Mouse (Mus musculus) heart, adult 2 months (tissue): ENCODE results near the gene Fbxl22. TPM values are rescaled to one million over a fixed set of nuclear protein-coding genes. Genes with fewer than 3 reads are reported as not detected.

ENCODE experiments used
- DNase-seq, 2 experiments: peaks; one replicate each; pipeline ENCODE4 v3.0.0; 2021
- H3K27ac ChIP-seq: fragments of 200-600 bp; 2 replicates; pipeline ENCODE4 v1.8.1; 2022
- H3K27me3 ChIP-seq: fragments of 200-500 bp; 2 replicates; pipeline ENCODE4 v1.6.1; 2012; ENCODE audit warnings: mild to moderate bottlenecking, low read length, inconsistent platforms, mixed read lengths; ENCODE audit not compliant: control insufficient read depth, insufficient read depth
- H3K36me3 ChIP-seq: fragments of 200-500 bp; 2 replicates; pipeline ENCODE4 v1.6.1; 2012; ENCODE audit warnings: low read length, inconsistent platforms; ENCODE audit not compliant: control insufficient read depth, insufficient read depth
- H3K4me1 ChIP-seq: fragments of 200-500 bp; 2 replicates; pipeline ENCODE4 v1.6.1; 2011; ENCODE audit warnings: low read length; ENCODE audit not compliant: control insufficient read depth, insufficient read depth
- H3K4me3 ChIP-seq: fragments of 200-600 bp; 2 replicates; pipeline ENCODE4 v1.8.1; 2022
- H3K79me2 ChIP-seq: fragments of 200-500 bp; replicated peaks from 2 replicates; pipeline ENCODE4 v1.6.1; 2012; ENCODE audit warnings: mild to moderate bottlenecking, inconsistent platforms, low read length, moderate library complexity, mixed read lengths; ENCODE audit not compliant: control insufficient read depth, insufficient read depth
- H3K9ac ChIP-seq: fragments of 200-500 bp; 2 replicates; pipeline ENCODE4 v1.6.1; 2012; ENCODE audit warnings: low read depth, mild to moderate bottlenecking, control low read depth, inconsistent platforms, low read length, mixed read lengths
- CTCF ChIP-seq: fragments of 200-600 bp; IDR thresholded peaks from 2 replicates; pipeline ENCODE4 v1.8.1; 2022; ENCODE audit warnings: antibody characterized with exemption, mild to moderate bottlenecking, moderate library complexity
- EP300 ChIP-seq: fragments of 200-500 bp; IDR thresholded peaks from 2 replicates; pipeline ENCODE4 v1.6.1; 2011; ENCODE audit warnings: low read depth, low read length, control low read depth; ENCODE audit not compliant: insufficient read depth
- POLR2A ChIP-seq: fragments of 200-500 bp; IDR thresholded peaks from 2 replicates; pipeline ENCODE4 v1.6.1; 2011; ENCODE audit warnings: mild to moderate bottlenecking, low read depth, low read length, control low read depth; ENCODE audit not compliant: insufficient read depth
- WGBS: fragments of 180-500 bp; shearing (Covaris S2); methylation state at CpG from one replicate; pipeline ENCODE4 v1.1.7; 2018; 5-methylcytosine and 5-hydroxymethylcytosine counted together
- intact Hi-C: fragments of 180-260 bp; cut with DNase I; formaldehyde crosslinking; loops from one replicate; pipeline ENCODE4 v1.15.1; 2025
- polyA plus RNA-seq: library from polyadenylated mRNA; depleted of rRNA; stranded (reverse); fragments of >200 nt; gene quantifications from 2 replicates; pipeline ENCODE4 v1.2.3, GENCODE M21; 2012
- total RNA-seq, 2 experiments: library from RNA; stranded (reverse); gene quantifications; 2 replicates each; pipeline ENCODE4 v1.2.3; 2021

Fbxl22 gene
- total and polyA plus RNA-seq, 3 experiments = 24.7 to 71.4 (median 32.5) TPM

DNA sequence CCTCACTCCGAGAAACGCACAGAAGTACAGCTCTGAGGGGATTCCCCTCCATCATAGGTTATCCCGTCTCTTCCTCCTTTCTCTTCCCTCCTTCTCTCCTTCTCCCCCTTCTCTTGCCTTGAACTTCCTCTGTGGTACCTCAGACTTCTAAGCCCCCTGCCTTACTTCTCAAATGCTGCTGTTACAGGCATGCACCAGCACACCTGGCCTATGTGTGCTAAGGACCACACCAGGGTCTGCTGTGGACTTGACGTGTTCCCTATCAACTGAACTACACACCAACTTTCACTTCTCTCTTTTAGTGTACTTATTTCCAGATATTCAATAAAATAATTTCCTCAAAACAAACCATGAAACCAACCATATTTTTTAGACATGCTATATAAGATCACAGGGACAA lies 28.4 kb upstream of the Fbxl22 start:
- H3K79me2 ChIP-seq = no peaks in the 10 kb centered on the region
- H3K4me1 ChIP-seq = no peaks in the 10 kb centered on the region
- no peak for TF ChIP-seq CTCF
- no peak for TF ChIP-seq EP300
- TF ChIP-seq POLR2A = no peak
- intact Hi-C loops = no loop called here
- H3K27ac ChIP-seq = no peak overlapping the region
- H3K9ac ChIP-seq = no peak overlapping the region
- no peak for DNase-seq
- H3K4me3 ChIP-seq = no peak overlapping the region
- no peaks in the 10 kb centered on the region for H3K27me3 ChIP-seq
- WGBS = 85% methylated on average over 4 of the region's 4 CpGs
- peaks cover 7% of the 10 kb centered on the region for H3K36me3 ChIP-seq

DNA sequence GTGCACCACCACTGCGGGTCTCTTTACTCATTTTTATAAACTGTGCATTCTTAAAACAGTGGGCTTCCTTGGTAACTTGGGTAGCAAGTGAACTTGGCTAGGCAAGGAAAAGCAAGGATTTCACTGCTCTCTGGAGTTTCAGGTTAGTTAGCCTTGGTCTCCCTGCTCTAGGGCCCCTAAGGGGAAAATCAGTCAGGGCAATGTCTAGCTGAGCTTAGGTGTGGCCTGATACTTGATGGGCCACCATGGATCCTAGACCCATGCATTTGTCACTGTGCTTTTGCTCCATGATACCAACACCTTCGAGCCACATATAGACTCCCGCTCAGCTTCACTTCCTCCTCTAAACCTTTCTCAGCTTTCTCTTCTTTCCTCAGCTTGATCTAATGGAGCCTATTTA lies 7.2 kb upstream of the Fbxl22 start:
- H3K4me3 ChIP-seq = no peak overlapping the region
- no peak overlapping the region for H3K27ac ChIP-seq
- TF ChIP-seq CTCF (no peak), POLR2A (no peak), EP300 (no peak)
- H3K79me2 ChIP-seq = no peaks in the 10 kb centered on the region
- no peaks in the 10 kb centered on the region for H3K27me3 ChIP-seq
- intact Hi-C loops = no loop called here
- WGBS = over 99% methylated on average over 3 of the region's 3 CpGs
- H3K9ac ChIP-seq = no peak overlapping the region
- H3K4me1 ChIP-seq = no peaks in the 10 kb centered on the region
- DNase-seq = no peak
- H3K36me3 ChIP-seq = peaks cover 2% of the 10 kb centered on the region; the same call in 1 of the 2 replicates

DNA sequence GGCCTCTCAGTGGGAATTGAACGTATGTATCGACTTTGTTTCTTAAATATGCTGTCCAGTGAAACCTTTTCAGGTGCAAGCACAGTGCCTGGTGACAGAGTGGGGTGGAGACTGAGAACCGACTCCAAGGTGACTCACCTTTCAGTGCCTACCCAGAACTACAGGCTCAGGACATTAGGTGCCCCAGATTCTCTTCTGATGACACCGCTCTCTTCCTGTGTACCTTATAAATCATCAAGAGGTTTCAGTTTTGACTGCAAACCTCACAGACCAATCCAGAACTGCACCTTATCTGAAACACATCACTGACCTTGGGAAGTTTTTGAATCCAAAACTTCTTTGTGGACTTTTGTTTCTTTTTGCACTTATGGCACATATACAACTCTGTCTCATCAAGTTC lies 5.9 kb upstream of the Fbxl22 start:
- H3K27ac ChIP-seq = no peak overlapping the region
- no peak for DNase-seq
- H3K4me1 ChIP-seq = no peaks in the 10 kb centered on the region
- WGBS = 94% methylated on average over 4 of the region's 4 CpGs
- H3K4me3 ChIP-seq = no peak overlapping the region
- H3K79me2 ChIP-seq = no peaks in the 10 kb centered on the region
- intact Hi-C loops = no loop called here
- H3K27me3 ChIP-seq = no peaks in the 10 kb centered on the region
- H3K36me3 ChIP-seq = peaks cover 2% of the 10 kb centered on the region; the same call in 1 of the 2 replicates
- TF ChIP-seq POLR2A (no peak), EP300 (no peak), CTCF (no peak)
- H3K9ac ChIP-seq = no peak overlapping the region

DNA sequence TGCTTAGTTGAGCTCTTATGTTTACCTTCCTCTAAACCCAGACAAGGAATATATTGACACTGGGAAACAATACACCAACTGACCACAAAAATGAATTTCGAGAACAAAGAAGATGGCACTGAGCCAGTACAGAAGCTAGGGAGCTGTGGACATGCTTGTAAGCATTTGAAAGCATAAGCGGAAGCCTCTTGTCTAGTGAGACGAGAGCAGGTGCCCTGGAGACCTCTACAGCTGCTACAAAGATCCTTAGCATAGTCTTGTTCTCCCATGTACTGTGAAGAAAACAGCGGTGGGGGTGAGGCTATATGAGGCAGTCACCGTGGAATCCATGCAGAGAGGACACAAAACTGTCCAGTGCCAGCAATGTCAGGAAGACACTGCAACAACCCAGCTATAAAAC lies 4.5 kb upstream of the Fbxl22 start:
- no peaks in the 10 kb centered on the region for H3K79me2 ChIP-seq
- H3K9ac ChIP-seq = no peak overlapping the region
- H3K27ac ChIP-seq = no peak overlapping the region
- no peak for DNase-seq
- H3K4me3 ChIP-seq = no peak overlapping the region
- 44% methylated on average over 5 of the region's 5 CpGs for WGBS
- TF ChIP-seq CTCF = no peak
- TF ChIP-seq EP300 = no peak
- no peak for TF ChIP-seq POLR2A
- H3K36me3 ChIP-seq = peaks cover 2% of the 10 kb centered on the region; the same call in 1 of the 2 replicates
- intact Hi-C loops = no loop called here
- H3K27me3 ChIP-seq = no peaks in the 10 kb centered on the region
- H3K4me1 ChIP-seq = no peaks in the 10 kb centered on the region

DNA sequence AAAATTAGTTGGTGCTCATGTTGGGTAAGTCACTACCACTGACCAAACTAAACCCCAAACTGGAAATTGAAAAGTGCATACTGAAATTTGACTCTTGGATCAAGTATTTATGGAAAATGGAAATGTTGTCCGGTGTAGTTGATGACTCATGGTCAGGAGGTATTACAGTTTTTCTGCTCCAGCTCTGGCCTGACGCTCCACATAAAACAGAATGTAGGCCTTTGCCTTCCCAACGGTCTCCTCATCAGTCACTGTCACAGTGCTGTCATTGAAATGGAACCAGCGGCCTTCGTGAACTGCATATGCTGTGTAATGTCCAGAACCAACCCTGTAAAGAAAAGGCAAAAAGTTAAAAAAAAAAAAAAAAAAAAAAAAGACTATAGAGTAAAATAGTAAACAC lies 3.9 kb upstream of the Fbxl22 start:
- TF ChIP-seq EP300 (no peak), CTCF (no peak), POLR2A (no peak)
- peaks cover 2% of the 10 kb centered on the region; the same call in 1 of the 2 replicates for H3K36me3 ChIP-seq
- intact Hi-C loops = no loop called here

DNA sequence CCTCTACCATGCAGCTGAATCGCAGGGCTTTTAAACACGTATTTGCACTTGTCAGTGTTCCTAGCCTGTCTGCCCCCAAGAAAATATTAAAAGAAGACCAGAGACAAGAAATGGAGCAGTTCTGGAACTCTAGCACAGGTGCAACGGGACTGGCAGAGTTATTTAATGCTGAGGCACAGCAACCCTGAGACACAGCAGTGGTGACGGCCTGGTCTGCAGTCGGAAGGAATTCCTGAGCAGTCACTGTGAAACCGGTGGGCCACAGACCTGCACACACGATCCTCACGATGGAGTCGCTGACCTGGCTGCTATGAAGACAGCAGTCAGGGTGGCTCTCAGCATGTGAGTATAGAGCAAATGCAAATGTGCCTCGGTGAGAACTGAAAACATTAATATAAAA lies 3.4 kb upstream of the Fbxl22 start:
- intact Hi-C loops = no loop called here
- Histone ChIP-seq H3K79me2 (no peaks in the 10 kb centered on the region), H3K4me3 (no peak overlapping the region), H3K4me1 (peaks cover 2% of the 10 kb centered on the region; the same call in 1 of the 2 replicates), H3K36me3 (peaks cover 2% of the 10 kb centered on the region; the same call in 1 of the 2 replicates), H3K9ac (no peak overlapping the region), H3K27ac (no peak overlapping the region), H3K27me3 (no peaks in the 10 kb centered on the region)
- no peak for DNase-seq
- WGBS = 92% methylated on average over 10 of the region's 10 CpGs
- TF ChIP-seq POLR2A = no peak
- TF ChIP-seq EP300 = no peak

More for the DNA sequence above, 3.9 kb upstream of the Fbxl22 start:
- DNase-seq = no peak
- Histone ChIP-seq H3K27me3 (no peaks in the 10 kb centered on the region), H3K9ac (no peak overlapping the region), H3K4me1 (peaks cover 2% of the 10 kb centered on the region; the same call in 1 of the 2 replicates), H3K27ac (no peak overlapping the region), H3K79me2 (no peaks in the 10 kb centered on the region), H3K4me3 (no peak overlapping the region)
- WGBS = 87% methylated on average over 5 of the region's 5 CpGs
